ENCODE assay signal across 13 mouse cellular contexts in the genomic region with DNA sequence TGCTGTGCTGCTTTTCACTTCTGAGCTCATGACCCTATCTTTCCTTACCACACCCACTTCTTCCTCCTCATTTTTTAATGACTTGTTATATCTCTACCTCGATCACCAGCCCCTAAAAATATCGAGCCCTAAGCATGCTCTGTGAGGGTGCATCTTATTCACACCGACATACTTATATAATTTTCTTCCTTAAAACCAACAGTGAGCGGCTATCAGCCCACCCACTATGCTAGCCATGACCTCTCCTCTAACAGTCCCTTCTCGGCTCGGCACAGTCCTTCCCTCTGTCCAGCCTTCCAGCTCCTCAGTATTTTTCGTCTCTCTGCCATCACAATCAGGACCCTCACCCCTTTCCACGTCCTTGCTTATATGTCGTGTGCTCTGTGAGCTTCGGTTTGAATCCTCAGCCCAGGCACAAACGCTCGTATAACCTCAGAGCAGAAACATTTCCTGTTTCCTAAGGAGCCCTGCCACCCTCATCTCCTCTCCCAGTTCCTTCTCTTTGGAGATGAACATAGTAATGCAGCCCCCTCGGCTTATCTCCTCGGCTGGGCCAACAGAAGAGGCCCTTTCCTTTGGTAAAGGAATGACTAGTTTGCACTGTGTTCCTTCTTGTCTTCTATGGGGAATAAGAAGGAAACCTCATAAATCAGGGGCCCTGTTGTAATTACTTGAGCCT.
DNase-seq lines count a peak whose midpoint lies in the region; ATAC-seq lines count a peak whose summit lies in the region.
"Had no signal": no experiment of that assay in that cellular context is flagged by ENCODE, and none has a peak within 500 bp of the region (broad histone marks: within the 10 kb centered on the region; RNA-seq: fewer than 3 reads in every experiment).

No protein-coding gene starts in this region.

- 0 out of 2 replicates have a peak, but pooled peaks cover 2% of the 10 kb centered on the region for H3K4me1 ChIP-seq in heart, embryonic 16.5 days (ENCODE audit: control insufficient read depth, insufficient read depth, low read length)
- H3K4me1 ChIP-seq in lung, embryonic 15.5 days = peaks cover 22% of the 10 kb centered on the region
- H3K4me1 ChIP-seq in megakaryocyte, embryonic 14.5 days = peaks cover 4% of the 10 kb centered on the region; the same call in 1 of the 2 replicates

- no peaks in the 10 kb centered on the region for H3K9me3 ChIP-seq in heart, embryonic 16.5 days (replicated peaks; ENCODE audit: control insufficient read depth, low read length)
- H3K9me3 ChIP-seq in lung, embryonic 15.5 days = no peaks in the 10 kb centered on the region
- H3K9me3 ChIP-seq in megakaryocyte, embryonic 14.5 days = no peaks in the 10 kb centered on the region

- no peak overlapping the region for H3K4me3 ChIP-seq in heart, embryonic 16.5 days (ENCODE audit: low read length)
- H3K4me3 ChIP-seq in lung, embryonic 15.5 days = no peak overlapping the region
- H3K4me3 ChIP-seq in megakaryocyte, embryonic 14.5 days (replicated peaks) = peak overlapping the region; percentile 11

- H3K9ac ChIP-seq in heart, embryonic 16.5 days (ENCODE audit: low read length) = no peak overlapping the region
- H3K9ac ChIP-seq in lung, embryonic 15.5 days = no peak overlapping the region

- peak overlapping the region; percentile 9; the same call in 1 of the 2 replicates for H3K27ac ChIP-seq in heart, embryonic 16.5 days (ENCODE audit: low read length)
- H3K27ac ChIP-seq in lung, embryonic 15.5 days = peak overlapping the region; percentile 63

- H3K36me3 ChIP-seq in heart, embryonic 16.5 days (ENCODE audit: control insufficient read depth, insufficient read depth) = no peaks in the 10 kb centered on the region
- H3K36me3 ChIP-seq in lung, embryonic 15.5 days = no peaks in the 10 kb centered on the region
- no peaks in the 10 kb centered on the region for H3K36me3 ChIP-seq in megakaryocyte, embryonic 14.5 days (replicated peaks; ENCODE audit: low read length)

- H3K4me2 ChIP-seq in heart, embryonic 16.5 days (ENCODE audit: low read depth, low read length) = no peak overlapping the region
- no peak overlapping the region for H3K4me2 ChIP-seq in lung, embryonic 15.5 days

- ATAC-seq in heart, embryonic 16.5 days (replicated peaks; ENCODE audit: extremely low read depth, insufficient read depth, low FRiP score) = 0 out of 2 replicates have a peak, but pooled peaks have one; percentile 37
- no peak for ATAC-seq in lung, embryonic 15.5 days (ENCODE audit: borderline replicate concordance, extremely low read depth, low FRiP score, low TSS enrichment)
- ATAC-seq: inflammation-experienced regulatory T-cells, adult 6 months; Patski had no signal

- H3K27me3 ChIP-seq in heart, embryonic 16.5 days (ENCODE audit: control insufficient read depth, insufficient read depth, low read length) = 0 out of 2 replicates have a peak, but pooled peaks cover 5% of the 10 kb centered on the region
- H3K27me3 ChIP-seq in lung, embryonic 15.5 days = no peaks in the 10 kb centered on the region
- H3K27me3 ChIP-seq in megakaryocyte, embryonic 14.5 days (replicated peaks) = no peaks in the 10 kb centered on the region
- H3K27me3 ChIP-seq: Patski had no signal

- WGBS in heart, embryonic 16.5 days = 35% methylated on average over 14 of the region's 14 CpGs
- WGBS in lung, embryonic 15.5 days = 29% methylated on average over 14 of the region's 14 CpGs

- peak; percentile 8 for DNase-seq in embryo, embryonic 10 days (ENCODE audit: low spot score)
- DNase-seq in embryo, embryonic 9.5 days (ENCODE audit: extremely low spot score) = no peak
- no peak for DNase-seq in heart, postnatal 4 days
- no peak for DNase-seq in lung, adult 18-20 months
- no peak for DNase-seq in adrenal gland, postnatal 10 days
- DNase-seq: cerebellum, postnatal 14 days; gastrocnemius, postnatal 36 days; lung, adult 2 months had no signal
